Mouse (Mus musculus) testis, adult 2 months (tissue): ENCODE data around the gene Kif16b.

Experiments used
- CTCF ChIP-seq: fragments of 200-500 bp; IDR thresholded peaks from 2 replicates; pipeline ENCODE4 v1.5.1; 2012; ENCODE audit warnings: low read depth, mild to moderate bottlenecking, inconsistent platforms, low read length, moderate library complexity; ENCODE audit not compliant: control insufficient read depth, insufficient read depth, insufficient replicate concordance
- POLR2A ChIP-seq: fragments of 200-500 bp; IDR thresholded peaks from 2 replicates; pipeline ENCODE4 v1.6.1; 2012; ENCODE audit warnings: low read depth, mild to moderate bottlenecking, inconsistent platforms, low read length, moderate library complexity; ENCODE audit not compliant: control insufficient read depth

GRCm38 (mm10) chr2:142929226-142930112 is 28.1 kb upstream of the Kif16b start:
- TF ChIP-seq CTCF (no peak), POLR2A (no peak)
